Mouse (Mus musculus) CD4-positive helper T cell, adult 2 months (primary cell): ENCODE results near the gene Gja4.

Experiments used
- DNase-seq: peaks from one replicate; pipeline ENCODE4 v3.0.0-alpha.2; 2012; ENCODE audit warnings: low read depth, missing footprints, low spot score

The Gja4 gene

GRCm38 (mm10) chr4:127313861-127314260 is at the start of gene Gja4:
Gene Gja4, minus strand, starts transcription at chr4:127314039.
- peak; percentile 42 for DNase-seq

- no peak for DNase-seq
These were observed 49.5 kb upstream of the Gja4 start for GRCm38 (mm10) chr4:127363331-127363730.

DNA sequence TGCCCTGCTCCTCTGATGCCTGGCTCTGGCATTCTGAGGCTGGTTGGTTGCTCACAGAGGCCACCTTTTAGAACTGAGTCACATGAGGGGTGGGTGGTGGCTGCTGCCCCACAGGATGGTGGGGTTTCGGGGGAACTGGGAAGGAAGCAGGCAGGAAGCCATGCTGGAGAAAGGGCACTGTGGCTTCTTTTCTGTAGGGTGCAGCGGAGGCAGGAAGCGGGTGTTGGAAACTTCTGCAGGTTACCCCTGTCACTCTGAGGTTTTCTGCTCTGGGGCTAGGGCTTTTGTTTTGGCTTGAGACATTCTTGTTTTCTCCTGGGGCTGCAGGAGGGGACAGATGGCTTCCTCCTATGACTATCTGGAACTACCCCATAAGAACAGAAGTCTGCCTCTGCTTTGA is 48.7 kb upstream of the Gja4 start:
- no peak for DNase-seq

DNA sequence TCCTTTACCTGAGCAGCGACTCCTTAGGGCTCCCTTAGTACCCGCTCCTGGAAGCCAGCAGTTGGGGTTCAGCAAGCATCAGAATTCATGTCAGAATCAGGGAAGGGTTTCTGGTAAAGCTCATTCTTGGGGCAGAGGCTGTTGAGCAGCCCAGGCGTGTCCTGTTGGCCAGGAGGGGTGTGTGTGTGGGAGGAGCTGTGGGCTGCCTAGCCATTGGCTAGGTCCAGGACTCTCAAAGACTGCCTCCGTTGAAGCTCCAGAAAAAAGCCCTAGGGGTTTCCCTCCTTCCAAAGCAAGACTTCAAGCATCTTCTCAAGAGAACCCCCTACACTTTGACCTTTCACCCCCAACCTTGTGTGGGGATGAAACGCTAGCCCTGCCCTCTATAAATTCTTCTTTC is 44.2 kb upstream of the Gja4 start, which contains the start of gene Gjb5:
Gjb5 (minus strand) TSS at position 164 of the 400 bp plus-strand sequence.
- no peak for DNase-seq

DNA sequence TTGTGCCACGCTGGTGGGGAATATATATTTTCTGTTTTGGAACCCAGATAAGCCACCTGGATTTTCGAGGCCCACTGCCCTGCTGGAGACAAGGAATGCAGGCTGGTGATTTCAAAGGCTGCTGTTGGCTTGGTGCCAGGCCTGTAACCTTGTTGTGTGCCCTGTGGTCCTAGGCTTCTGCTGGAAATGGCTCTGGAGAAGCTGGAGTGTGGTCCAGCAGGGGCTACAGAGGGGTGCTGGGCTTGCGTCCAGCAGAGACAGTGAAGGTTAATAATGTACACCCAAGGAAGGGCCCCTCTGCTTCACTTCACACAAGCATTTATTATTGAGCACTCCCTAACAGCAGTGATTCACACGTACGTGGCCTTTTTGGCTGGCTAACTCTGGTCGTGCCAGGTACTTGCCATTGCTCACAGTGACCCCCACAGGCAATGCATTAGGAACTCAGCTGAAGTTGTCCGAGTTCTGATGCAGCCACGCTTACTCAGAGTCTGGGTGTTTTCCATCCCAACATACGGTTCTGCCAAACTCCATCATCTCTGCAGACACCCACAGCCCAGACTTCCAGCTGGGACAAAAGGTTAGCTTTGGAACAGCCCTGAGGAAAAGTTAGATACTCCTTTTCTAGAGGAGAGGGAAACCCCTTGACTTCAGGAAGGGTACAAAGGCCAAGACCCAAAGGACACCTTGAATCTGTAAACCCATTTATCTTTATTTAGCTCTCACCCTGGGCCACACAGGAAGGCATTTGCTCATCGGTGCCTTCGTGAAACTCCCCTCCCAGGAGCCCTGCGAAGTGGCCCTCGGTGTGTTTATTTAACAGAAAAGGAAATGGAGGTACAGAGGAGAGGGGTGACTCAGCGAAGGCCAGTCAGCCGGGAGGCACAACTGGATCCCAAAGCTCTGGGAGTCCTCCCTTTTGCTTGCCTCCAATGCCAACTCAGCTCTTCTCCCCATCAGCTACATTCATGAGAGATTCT is 41.0 kb upstream of the Gja4 start:
- no peak for DNase-seq

GRCm38 (mm10) chr4:127353951-127354438 is 40.2 kb upstream of the Gja4 start, which contains the start of gene Gjb4:
Gene Gjb4, minus strand, starts transcription at chr4:127354081.
- DNase-seq = no peak

- DNase-seq = no peak
These were observed 38.8 kb upstream of the Gja4 start for GRCm38 (mm10) chr4:127352594-127352993.

- no peak for DNase-seq
These were observed 35.9 kb upstream of the Gja4 start for GRCm38 (mm10) chr4:127349560-127350300.

DNA sequence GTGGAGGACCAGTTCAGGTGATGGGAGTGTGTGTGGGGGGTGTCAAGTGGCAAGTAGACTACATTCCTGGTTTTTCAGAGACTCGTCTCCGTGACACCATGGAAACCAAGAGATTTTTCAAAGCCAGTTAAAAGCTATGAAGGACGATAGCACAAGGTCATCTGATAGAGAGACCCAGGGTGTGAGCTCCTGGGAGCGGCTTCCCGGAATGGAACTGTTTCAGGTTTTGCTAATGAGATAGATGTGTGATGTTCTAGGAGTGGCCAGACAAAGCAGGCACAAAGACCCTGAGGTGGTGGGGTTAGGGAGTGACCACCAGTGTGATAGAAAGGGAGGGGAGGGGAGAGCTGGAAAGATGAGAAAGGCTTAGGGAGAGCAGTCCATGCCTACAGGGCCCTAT is 31.2 kb upstream of the Gja4 start:
- no peak for DNase-seq

- no peak for DNase-seq
These were observed 27.5 kb upstream of the Gja4 start for GRCm38 (mm10) chr4:127341372-127341771.

GRCm38 (mm10) chr4:127337668-127338067 is 23.8 kb upstream of the Gja4 start:
- no peak for DNase-seq

DNA sequence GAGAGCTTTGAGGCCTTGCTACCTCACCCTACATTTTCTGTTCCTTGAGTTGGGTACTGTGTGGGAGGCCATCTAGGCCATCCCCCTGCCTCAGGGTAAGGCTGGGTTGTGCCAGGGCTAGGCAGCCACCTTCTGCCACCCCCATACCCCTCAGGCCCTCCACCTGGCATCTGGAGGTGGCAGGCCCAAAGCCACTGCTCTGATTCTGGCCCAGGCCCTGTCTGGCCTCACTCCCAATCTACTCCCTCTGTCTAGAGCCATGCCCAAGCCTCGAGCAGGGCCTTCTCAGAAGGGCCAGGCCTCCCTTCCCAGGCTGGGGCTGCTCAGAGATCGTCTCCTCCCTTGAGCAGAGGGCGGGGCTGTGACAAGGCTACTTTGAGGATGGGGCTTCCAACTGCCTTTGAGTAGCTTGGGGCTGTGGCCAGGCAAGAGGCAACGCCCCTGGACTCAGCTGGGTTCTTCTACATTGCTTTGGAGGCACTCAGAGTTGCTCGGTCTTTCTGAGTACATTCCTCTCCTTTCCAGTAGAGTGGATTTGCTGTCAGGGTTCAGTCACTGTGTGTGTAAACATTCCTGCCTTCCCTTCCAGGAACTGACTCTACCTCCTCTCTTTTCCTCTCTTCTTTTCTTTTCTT is 21.1 kb upstream of the Gja4 start:
- DNase-seq = no peak

DNA sequence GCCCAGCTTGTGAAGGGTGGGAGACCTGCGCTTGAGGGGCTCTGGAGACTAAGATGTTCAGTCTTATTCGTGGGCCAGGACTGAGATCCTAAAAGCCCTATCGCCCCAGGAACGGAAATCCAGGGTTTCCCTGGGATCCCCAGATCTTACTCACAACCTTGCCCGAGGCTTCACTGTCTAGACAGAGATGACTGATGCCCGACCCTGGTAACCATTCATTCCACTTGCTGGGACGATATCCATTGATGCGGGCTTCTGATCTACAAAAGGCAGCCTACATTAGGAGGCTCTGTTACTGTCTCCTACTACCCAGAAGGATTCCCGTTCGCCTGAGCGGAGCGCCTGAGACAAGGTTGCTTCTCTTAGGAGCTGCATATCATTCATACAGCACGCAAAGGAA is 17.3 kb upstream of the Gja4 start:
- no peak for DNase-seq

DNA sequence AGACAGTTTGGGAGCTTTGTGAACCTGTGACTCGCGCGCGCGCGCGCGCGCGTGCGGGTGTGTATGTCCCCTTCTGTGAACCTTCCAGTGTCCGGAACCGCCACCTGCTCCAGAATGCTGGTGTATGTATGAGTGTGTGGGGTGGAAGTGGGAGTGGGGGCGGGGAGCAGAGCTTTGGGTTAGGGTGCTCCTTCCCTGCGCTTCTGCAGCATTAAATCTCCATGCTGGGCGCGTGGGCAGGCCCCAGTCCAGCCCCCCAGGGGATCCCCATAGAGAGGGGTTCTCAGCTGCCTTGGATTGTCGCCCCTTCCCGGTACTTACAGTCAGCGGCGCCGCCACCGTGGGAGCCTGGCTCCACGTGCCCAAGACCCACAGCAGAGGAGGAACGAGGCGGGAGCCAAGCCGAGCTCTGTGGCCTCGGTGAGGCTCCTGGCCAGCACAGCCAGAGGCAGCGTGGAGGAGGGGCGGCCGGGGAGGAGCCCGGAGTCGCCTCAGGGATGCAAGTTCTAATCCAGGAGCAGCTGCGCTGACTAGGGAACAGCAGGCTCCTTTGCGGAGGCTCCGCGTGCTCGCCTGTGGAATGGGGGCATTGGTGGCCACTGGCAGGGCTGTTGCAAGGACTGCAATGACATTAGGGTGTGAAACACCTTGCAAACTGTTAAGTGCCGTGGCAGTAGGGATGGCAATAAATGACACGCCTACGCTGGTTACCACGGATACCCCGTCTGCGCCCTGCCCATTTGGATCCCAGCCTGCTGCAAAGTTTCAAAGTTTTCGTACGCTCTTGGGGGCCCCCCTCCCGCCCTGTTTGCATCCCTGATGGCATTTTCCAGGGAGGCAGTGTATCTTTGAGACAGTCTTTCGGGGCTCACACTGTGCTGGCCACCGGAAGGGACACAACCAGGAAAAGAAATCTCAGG is 16.6 kb upstream of the Gja4 start, which contains the start of gene Gjb3:
Gjb3 (minus strand) TSS at position 664 of the 920 bp plus-strand sequence.
- DNase-seq = no peak

- no peak for DNase-seq
These were observed 15.9 kb upstream of the Gja4 start for GRCm38 (mm10) chr4:127329751-127330150.

- DNase-seq = no peak
These were observed 15.2 kb upstream of the Gja4 start for GRCm38 (mm10) chr4:127329046-127329445.

GRCm38 (mm10) chr4:127328378-127328777 is 14.5 kb upstream of the Gja4 start:
- no peak for DNase-seq

DNA sequence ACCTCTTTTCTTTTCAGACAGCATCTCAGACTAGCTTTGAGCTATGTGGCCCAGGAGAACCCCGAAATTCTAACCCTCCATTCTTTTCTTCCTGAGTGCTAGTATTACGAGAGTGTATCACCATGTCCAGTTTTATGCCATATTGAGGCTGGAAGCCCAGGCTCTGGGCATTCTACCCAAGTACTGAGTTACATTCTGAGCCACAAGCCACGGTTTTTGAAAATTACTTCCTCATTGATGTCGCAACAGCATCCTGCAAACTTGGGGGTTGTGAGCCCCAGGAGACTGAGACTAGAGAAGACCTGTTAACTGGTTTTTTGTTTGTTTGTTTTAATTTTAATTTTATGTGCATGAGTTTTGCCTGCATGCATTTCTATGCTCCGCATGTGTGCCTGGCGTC is 13.9 kb upstream of the Gja4 start:
- DNase-seq = no peak

DNA sequence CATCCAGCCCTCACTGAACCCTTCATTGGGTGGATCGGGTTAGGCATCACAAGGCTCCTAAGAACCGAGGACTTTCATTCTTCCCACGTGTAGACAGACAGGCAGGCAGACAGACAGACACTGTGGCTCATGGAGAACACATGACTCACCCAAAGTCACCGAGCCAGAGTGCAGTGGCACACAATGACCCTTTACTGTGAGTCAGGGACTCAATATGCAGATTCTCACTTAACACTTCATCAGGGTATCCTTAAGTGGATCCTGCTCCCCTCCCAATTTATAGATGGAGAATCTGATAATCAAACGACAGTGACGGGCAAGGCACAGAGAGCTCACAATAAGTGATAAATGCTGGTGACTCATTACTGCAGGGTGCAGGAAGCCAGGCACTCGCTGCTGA is 13.4 kb upstream of the Gja4 start:
- no peak for DNase-seq

DNA sequence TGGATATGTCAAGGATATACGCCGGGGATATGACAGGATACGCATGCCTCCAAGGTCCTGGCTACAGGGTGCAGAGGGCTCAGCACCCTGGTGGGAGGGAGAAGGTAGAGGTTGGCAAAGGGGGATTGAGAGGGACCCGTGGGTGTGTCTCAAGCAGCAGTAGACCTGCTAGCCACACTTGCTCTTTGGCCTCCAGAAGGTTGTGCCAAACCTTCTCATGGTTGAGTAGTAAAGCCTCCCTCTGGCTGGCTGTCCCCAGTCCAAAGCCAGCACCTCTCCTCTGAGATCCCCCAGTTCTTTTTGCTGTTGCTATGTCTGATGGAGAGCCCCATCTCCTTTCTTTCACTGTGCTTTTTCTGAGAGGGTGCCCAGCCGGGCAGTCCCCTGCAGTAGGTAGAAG is 11.4 kb upstream of the Gja4 start:
- DNase-seq = no peak

DNA sequence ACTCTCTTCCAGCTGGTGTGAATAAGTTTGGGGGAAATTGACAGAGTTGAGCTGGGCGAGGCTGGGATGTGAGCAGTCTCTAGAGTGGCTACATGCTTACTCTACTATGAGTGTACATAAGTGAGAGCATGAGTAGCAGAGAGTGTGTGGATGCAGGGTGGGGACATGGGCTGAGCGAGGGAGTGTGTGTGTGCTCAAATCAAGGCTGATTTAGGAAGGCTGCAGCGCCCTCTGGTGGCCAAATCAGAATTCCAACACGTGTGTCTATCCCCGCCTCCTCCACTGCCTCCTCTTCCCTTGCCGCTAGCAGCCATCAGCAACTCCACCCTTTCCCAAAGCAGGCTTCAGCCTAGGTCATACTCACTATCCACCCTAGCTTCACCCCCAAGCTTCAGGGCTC is 10.9 kb upstream of the Gja4 start:
- DNase-seq = peak; percentile 43
